Mouse (Mus musculus): ENCODE results near the gene Gm20388. TPM values are rescaled to one million over a fixed set of nuclear protein-coding genes. Genes with fewer than 3 reads are reported as not detected.

Gene Gm20388
- total RNA-seq, 2 experiments from 2014 or later = 11.4 to 18.1 TPM

- no peak for ATAC-seq (replicated peaks; ENCODE audit: low FRiP score, low TSS enrichment, poor library complexity, severe bottlenecking)
Observed at GRCm38 (mm10) chr8:119947653-119948052, 37.0 kb downstream of the Gm20388 start.

- ATAC-seq (replicated peaks; ENCODE audit: low FRiP score, low TSS enrichment, poor library complexity, severe bottlenecking) = no peak
Observed at GRCm38 (mm10) chr8:119948340-119948739, 37.7 kb downstream of the Gm20388 start.

DNA sequence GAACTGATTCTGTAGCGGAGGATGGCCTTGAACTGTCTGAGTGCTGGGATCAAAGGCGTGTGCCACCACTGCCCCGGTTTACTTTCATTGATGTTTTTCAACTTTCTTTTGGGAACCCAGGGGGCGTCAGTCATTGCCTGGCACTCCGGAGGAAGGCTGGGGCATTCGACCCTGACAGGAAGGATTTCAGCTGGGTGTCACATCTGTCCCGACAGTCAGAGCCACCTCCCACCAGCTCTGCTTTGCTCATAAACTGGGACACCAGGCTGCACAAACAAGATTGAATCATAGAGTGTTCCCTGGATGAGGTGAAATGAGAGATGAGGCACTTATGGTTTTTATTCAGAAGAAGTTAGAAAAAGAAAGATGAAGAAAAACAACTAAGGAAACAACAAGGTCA is 41.6 kb downstream of the Gm20388 start:
- no peak for ATAC-seq (replicated peaks; ENCODE audit: low FRiP score, low TSS enrichment, poor library complexity, severe bottlenecking)

DNA sequence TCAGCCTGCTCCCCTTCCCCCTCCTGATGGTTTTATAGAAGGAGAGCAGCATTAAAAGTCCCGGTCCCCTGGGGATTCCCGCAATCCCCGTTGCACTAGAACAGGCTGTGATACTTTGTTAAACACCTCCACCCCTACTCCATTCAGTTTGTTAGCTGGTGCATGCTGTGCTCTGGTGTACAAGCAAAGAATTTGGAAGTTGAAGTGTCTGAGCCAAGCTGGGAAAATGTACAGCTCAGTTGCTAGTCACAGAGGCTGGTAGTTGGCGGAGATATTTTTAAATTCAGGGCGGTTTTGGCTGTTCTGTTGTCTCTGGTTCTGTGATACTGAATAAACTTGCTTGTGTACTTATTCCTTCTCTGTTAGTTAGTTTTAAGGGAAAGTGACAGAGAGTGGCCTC is 42.1 kb downstream of the Gm20388 start:
- no peak for ATAC-seq (replicated peaks; ENCODE audit: low FRiP score, low TSS enrichment, poor library complexity, severe bottlenecking)

DNA sequence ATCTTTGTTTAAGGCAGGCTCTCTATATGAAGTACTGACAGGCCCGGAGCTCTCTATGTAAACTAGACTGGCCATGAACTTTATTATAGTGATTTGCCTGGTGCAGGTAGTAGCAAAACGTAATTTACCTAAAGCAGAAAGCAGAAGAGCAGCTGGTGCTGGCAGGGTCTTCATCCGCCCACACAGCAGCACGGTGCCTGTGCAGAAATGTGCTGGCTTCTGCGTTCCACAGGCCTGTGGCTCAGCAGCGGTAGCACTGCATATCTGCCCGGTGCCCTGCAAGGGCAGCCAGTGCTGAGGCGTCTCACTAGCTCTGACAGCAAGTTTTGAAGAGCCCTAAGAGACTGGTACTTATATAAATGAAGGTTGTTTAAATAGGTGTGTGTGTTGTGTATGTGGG is 44.7 kb downstream of the Gm20388 start:
- no peak for ATAC-seq (replicated peaks; ENCODE audit: low FRiP score, low TSS enrichment, poor library complexity, severe bottlenecking)

DNA sequence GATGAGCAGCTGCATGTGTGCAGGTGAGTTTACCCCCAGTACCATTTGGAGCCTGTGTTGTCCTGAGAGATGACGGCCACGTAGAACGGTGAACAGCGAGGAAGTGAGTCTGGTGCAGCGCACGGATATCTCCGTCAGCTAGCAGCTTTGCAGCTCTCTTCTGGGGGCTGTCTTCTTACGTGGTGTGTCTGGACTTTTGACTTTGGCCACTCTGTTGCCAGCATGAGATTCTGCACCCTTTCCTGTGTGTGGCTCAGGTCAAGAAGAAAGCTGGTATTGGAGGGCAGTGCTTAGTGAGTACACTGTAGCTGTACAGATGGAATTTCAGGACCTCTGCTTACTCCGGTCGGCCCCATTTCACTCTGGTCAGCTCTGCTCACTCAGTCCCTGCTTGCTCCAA is 47.4 kb downstream of the Gm20388 start:
- ATAC-seq (replicated peaks; ENCODE audit: low FRiP score, low TSS enrichment, poor library complexity, severe bottlenecking) = no peak

DNA sequence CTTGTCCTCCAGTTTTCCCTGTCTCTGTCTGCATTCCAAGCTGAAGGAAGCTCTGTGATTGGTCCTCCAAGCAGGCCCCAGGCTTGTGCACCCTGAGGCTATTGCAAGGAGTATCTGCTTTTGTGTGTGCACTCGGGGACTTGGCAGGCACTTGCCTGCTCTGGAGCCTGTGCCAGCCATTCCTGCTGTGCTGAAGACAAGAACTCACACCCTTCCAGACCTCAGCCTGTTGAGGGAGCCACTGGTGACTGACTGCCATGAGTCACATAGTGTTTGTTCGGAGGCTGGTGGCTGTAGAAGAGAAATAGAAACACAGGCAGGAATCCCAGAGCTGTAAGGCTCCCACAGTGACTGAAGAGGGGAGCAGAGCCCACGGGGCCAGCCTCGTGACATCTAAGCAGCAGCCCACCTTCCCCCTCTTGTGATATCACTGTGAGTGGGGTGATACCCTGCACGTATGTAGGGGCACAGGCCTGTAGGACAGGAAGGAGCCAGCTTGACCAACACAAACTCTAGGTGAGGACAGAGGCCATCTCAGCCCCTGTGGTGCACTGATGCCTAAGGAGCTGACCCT is 50.0 kb downstream of the Gm20388 start:
- 0 out of 2 replicates have a peak, but pooled peaks have one; percentile 29 for ATAC-seq (replicated peaks; ENCODE audit: low FRiP score, low TSS enrichment, poor library complexity, severe bottlenecking)

DNA sequence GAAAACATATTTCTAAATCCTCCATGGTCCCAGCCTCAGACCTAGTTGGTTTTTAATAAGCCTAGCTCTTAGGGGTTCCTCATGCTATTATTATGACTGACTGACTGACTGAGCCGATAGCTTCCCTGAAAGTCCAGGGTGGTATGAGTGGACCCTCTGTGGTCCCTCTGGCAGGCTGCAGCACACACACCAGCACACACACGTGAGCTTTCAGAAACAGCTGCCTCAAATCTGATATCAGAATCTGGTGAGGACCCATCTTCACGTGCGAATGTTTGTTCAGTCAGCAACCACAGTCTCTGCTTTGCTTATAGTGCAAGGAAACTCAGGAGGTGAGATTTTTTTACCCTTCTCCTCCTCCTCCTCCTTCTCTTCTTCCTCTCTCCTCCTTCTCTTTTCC is 54.2 kb downstream of the Gm20388 start:
- ATAC-seq (replicated peaks; ENCODE audit: low FRiP score, low TSS enrichment, poor library complexity, severe bottlenecking) = no peak

DNA sequence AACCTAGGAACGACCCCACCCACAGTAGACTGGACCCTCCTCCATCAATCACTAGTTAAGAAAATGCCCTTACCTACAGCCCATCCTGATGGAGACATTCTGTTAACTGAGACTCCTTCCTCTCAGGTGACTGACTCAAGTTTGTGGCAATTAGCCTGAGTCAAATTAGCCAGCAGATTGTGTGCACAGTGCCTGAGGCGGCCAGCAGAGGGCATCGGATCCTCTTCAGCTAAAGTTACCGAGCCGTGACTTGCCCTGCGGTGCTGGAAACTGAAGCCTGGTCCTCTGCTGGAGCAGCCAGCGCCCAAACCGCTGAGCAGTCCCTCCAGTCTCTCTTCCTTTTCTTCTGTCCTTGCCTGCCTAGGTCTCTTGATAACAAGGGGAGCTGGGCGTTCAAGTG is 56.8 kb downstream of the Gm20388 start:
- no peak for ATAC-seq (replicated peaks; ENCODE audit: low FRiP score, low TSS enrichment, poor library complexity, severe bottlenecking)

DNA sequence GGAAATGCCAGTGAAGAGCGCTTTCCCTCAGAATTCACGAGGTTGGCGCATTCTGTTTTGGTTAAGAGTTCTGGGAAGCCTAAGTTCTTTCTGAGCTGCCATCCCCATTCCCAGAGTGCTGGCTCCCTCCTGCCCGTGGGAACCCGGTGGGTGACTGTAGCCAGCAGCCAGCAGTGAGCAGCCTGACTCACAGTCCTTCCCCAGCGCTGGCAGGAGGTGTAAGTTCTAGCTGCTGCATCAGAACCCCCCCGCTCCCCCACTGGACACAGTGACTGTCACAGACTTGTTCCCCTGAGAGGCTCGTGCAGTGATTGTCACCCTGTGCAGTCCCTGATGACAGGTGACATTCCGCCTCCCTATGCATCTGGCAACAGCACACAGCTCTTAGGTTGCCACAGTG is 59.5 kb downstream of the Gm20388 start:
- no peak for ATAC-seq (replicated peaks; ENCODE audit: low FRiP score, low TSS enrichment, poor library complexity, severe bottlenecking)

- ATAC-seq (replicated peaks; ENCODE audit: low FRiP score, low TSS enrichment, poor library complexity, severe bottlenecking) = peak; percentile 51
Observed at GRCm38 (mm10) chr8:119972558-119972957, 61.9 kb downstream of the Gm20388 start.

- ATAC-seq (replicated peaks; ENCODE audit: low FRiP score, low TSS enrichment, poor library complexity, severe bottlenecking) = no peak
Observed at GRCm38 (mm10) chr8:119978770-119979381, 68.2 kb downstream of the Gm20388 start.

DNA sequence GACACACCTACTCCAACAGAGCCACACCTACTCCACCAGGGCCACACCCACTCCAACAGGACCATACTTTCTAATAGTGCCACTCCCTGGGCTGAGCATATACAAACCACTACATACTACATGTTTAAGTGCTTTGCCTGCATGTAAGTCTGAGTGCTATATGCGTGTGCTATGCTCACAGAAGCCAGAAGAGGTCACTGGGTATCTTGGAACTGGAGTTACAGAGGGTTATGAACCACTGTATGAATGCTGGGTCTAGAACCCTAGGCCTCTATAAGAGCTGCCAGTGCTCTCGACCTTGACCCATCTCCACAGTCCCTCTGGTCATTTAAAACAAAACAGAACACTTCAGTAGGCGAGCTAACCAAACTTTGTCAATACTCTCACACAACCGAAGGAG is 70.6 kb downstream of the Gm20388 start:
- ATAC-seq (replicated peaks; ENCODE audit: low FRiP score, low TSS enrichment, poor library complexity, severe bottlenecking) = no peak

GRCm38 (mm10) chr8:119984085-119984484 is 73.4 kb downstream of the Gm20388 start:
- peak; percentile 72 for ATAC-seq (replicated peaks; ENCODE audit: low FRiP score, low TSS enrichment, poor library complexity, severe bottlenecking)

- ATAC-seq (replicated peaks; ENCODE audit: low FRiP score, low TSS enrichment, poor library complexity, severe bottlenecking) = no peak
Observed at GRCm38 (mm10) chr8:119986174-119986573, 75.5 kb downstream of the Gm20388 start.

DNA sequence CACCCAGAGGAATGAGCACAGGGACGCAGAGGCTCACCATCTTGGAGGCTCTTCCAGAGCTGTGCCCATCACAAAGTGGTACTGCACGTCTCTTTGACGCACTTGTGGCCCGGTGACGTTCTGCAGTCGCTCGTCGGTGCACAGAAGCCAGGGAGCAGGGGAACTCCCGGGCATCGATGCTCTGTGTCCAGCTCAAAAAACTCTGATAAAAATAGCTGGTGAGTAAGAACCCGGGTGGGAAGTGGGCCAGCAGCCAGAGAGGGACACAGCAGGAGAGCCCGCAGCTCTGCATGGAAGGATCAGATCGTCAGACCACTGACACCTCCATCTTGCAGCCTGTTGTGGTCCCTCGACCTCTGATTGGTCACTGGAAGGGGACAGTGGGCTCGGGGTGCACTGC is 77.4 kb downstream of the Gm20388 start:
- no peak for ATAC-seq (replicated peaks; ENCODE audit: low FRiP score, low TSS enrichment, poor library complexity, severe bottlenecking)

DNA sequence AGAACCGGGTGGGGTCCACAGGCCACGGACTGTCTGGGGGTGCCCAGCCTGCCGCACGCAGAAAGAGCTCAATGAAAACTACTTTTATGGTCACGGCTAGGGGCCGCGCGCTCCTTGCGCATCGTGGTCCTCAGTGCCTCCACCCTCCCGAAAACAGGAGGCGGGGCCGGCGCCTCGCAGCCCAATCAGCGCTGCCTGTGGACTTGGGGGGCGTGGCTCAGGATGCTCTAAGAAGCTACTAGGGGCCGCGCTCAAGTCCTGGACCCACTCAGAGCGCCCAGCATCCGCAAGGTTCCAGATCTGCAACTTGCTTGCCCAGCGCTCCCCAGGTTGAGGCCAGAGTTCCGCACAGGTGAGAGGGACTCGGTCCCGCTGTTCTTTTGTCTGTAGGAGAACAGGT is 81.6 kb downstream of the Gm20388 start, which contains the start of gene Crispld2:
Crispld2 (plus strand) TSS at position 190 of the 400 bp plus-strand sequence.
- ATAC-seq (replicated peaks; ENCODE audit: low FRiP score, low TSS enrichment, poor library complexity, severe bottlenecking) = peak; percentile 92

DNA sequence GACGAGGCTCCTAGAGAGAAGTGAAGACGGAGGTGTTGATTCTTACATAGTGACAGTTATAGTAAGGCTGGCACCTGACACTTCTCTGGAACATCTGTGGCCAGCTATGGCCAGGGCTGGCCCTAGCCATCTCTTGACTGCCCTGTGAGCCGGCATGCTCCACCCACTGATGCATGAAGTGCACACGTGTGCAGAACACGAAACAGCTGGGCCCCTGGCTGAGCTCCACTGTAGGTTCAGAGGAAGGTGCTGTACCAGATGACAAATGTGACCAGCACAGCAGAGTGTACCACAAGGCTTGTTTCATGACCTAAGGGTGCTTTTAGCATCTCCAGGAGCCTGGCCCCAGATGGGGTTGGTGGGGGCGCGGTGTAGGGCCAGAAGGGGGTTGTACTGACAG is 83.5 kb downstream of the Gm20388 start:
- ATAC-seq (replicated peaks; ENCODE audit: low FRiP score, low TSS enrichment, poor library complexity, severe bottlenecking) = no peak

DNA sequence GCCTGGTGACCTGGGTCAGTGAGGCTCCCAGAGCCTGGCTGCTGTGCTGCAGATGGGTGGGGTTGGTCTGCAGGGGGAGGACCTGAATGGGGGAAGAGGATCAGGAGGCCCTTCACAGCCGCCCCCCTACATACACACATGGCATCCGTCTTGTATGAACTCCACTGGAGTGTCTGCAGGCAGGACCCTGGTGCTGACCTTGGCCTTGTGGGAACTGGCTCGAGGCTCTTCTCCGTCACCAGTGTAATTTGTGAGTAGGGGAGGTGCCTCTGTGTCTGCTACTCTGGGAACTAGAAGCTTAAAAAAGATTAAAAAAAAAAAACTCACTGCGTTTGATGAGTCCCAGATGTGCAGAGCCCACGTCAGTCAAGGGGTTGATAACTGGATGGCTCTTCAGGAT is 83.9 kb downstream of the Gm20388 start:
- ATAC-seq (replicated peaks; ENCODE audit: low FRiP score, low TSS enrichment, poor library complexity, severe bottlenecking) = no peak

DNA sequence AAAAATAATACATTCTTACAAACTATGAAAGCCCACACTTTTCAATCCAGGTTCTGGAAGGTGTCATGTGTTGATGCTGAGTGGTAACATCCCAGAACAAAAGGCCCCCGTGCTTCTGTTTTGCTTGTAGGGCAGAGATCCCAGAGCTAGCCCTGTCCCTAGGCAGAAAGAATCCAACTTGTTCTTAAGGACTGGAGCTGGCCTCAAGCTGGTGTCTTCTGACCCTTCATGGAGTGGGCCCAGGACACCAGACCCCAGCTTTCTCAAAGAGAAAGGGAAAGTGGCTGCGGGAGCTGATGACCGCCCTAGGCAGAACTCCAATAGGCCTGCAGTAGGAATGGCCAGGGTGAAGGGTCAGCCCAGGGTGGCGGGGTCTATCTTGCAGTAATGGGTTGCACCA is 86.6 kb downstream of the Gm20388 start:
- ATAC-seq (replicated peaks; ENCODE audit: low FRiP score, low TSS enrichment, poor library complexity, severe bottlenecking) = no peak

DNA sequence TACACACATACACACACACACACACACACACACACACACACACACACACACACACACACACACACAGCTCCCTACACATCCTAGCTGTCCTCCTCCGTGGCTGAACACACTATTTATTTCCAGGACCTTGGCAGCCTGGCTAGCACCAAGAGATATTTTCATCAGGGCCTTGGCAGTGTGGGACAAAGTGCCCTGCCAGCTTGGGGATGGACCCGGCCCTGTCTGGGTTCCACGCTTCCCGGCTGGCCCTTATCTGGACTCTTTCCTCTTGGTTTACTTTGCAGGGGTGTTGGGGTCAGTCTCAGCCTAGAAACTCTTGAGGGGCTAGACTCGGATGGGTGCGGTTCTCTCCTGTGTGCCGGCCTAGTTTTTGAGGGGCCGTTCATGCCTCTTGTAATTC is 89.8 kb downstream of the Gm20388 start:
- ATAC-seq (replicated peaks; ENCODE audit: low FRiP score, low TSS enrichment, poor library complexity, severe bottlenecking) = no peak

- no peak for ATAC-seq (replicated peaks; ENCODE audit: low FRiP score, low TSS enrichment, poor library complexity, severe bottlenecking)
Observed at GRCm38 (mm10) chr8:120001712-120002111, 91.1 kb downstream of the Gm20388 start.

All from megakaryocyte-erythroid progenitor cell, adult 5-6 weeks (primary cell).